Mouse (Mus musculus) gastrocnemius, adult 2 months (tissue): ENCODE measurements around the gene Map4. TPM values are rescaled to one million over a fixed set of nuclear protein-coding genes. Genes with fewer than 3 reads are reported as not detected.
A peak's percentile ranks its signal among the peaks of the same experiment; 100 is the strongest.

Experiments used
- DNase-seq: peaks from one replicate; pipeline ENCODE4 v3.0.0; 2022
- H3K27ac ChIP-seq: fragments of 200-600 bp; 2 replicates; pipeline ENCODE4 v1.8.1; 2022; ENCODE audit warnings: mild to moderate bottlenecking
- H3K4me3 ChIP-seq: fragments of 200-600 bp; 2 replicates; pipeline ENCODE4 v1.8.1; 2022; ENCODE audit warnings: mild to moderate bottlenecking, moderate library complexity
- CTCF ChIP-seq: fragments of 200-600 bp; IDR thresholded peaks from 2 replicates; pipeline ENCODE4 v1.8.1; 2022; ENCODE audit warnings: antibody characterized with exemption, mild to moderate bottlenecking, moderate library complexity
- intact Hi-C: fragments of 180-260 bp; cut with DNase I; formaldehyde crosslinking; loops from one replicate; pipeline ENCODE4 v1.15.1; 2025
- total RNA-seq, 2 experiments: library from RNA; stranded (reverse); gene quantifications; 2 replicates each; pipeline ENCODE4 v1.2.3; 2021

Map4 gene
- total RNA-seq, 2 experiments from 2014 or later = 484 to 501 TPM

DNA sequence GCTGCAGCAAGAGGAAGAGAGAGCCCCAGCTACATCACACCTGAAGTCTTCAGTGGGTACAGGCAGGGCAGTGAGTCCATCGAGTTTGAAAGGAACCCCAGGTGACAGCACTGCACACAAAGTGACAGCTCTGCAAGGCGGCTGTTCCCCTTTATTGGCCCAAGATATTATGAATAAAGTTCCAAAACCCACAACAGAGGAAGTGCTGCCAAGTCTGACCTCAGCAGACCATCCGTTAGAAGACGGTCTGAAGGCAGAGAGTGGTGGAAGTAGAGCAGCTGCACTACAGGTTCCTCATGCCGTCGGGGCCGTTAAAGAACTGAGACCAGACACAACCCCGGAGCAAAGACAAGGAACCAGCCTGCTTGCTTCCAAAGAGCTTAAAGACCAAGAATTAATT is 106.6 kb downstream of the Map4 start:
- no peak for TF ChIP-seq CTCF
- H3K4me3 ChIP-seq = no peak overlapping the region
- intact Hi-C loops = no loop called here
- no peak for DNase-seq
- peak overlapping the region; percentile 73 for H3K27ac ChIP-seq

DNA sequence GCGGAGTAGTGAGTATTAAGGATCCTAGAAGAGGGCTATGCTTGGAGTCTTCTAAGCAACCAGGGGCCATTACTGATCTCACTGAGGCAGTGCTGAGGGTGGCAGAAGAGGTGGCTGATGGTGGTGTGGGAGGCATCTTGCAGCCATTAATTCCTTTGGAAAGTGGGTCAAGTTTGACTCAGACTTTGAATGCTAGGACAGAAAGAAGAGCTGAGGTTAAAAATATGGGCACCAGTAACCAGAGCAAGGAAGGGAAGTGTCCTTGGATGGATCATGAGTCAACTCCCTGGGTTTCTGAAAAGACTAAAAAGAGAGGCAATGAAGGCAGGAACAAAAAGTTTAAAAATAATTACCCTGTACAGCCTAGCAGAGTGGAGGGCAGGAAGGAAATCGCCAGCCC is 107.2 kb downstream of the Map4 start:
- intact Hi-C loops = no loop called here

DNA sequence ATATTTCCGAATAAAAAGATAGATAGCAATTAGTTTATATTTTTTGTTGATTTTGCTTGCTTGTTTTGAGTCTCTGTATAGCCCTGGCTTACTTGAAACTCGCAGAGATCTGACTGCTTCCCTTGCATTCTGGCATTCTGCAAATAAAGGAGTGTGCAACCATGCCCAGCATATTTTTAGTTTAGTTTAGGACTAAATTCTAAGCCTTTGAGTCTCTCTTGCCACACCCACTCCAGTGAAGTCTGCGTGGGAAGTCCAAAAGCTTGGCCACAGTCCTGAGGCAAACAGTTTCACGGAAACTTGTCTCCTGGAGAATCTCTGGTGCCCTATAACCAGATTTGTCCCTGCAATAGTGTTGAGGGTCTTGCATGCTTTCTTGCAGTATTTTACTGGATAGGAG is 113.1 kb downstream of the Map4 start:
- intact Hi-C loops = no loop called here
- no peak for DNase-seq
- no peak for TF ChIP-seq CTCF
- H3K4me3 ChIP-seq = no peak overlapping the region
- no peak overlapping the region for H3K27ac ChIP-seq

More for the DNA sequence above, 107.2 kb downstream of the Map4 start:
- no peak for TF ChIP-seq CTCF
- DNase-seq = no peak
- H3K4me3 ChIP-seq = no peak overlapping the region; the same call in 1 of the 2 replicates
- peak overlapping the region; percentile 73 for H3K27ac ChIP-seq

- peak; percentile 39 for DNase-seq
- intact Hi-C loops = no loop called here
Measured at GRCm38 (mm10) chr9:110045763-110046377, 114.6 kb downstream of the Map4 start.

GRCm38 (mm10) chr9:110047260-110047659 is 116.0 kb downstream of the Map4 start:
- no peak for DNase-seq
- no peak for TF ChIP-seq CTCF
- no peak overlapping the region for H3K4me3 ChIP-seq
- no peak overlapping the region for H3K27ac ChIP-seq
- intact Hi-C loops = no loop called here

More at GRCm38 (mm10) chr9:110045763-110046377, 114.6 kb downstream of the Map4 start:
- TF ChIP-seq CTCF = no peak
- no peak overlapping the region for H3K4me3 ChIP-seq
- H3K27ac ChIP-seq = peak overlapping the region; percentile 59; the same call in 1 of the 2 replicates

GRCm38 (mm10) chr9:110047857-110048256 is 116.6 kb downstream of the Map4 start:
- Histone ChIP-seq H3K27ac (no peak overlapping the region), H3K4me3 (no peak overlapping the region)
- TF ChIP-seq CTCF = no peak
- intact Hi-C loops = no loop called here
- no peak for DNase-seq

GRCm38 (mm10) chr9:110051184-110051583 is 119.9 kb downstream of the Map4 start:
- TF ChIP-seq CTCF = no peak
- Histone ChIP-seq H3K27ac (peak overlapping the region; percentile 35; the same call in 1 of the 2 replicates), H3K4me3 (no peak overlapping the region)
- intact Hi-C loops = no loop called here
- DNase-seq = no peak

DNA sequence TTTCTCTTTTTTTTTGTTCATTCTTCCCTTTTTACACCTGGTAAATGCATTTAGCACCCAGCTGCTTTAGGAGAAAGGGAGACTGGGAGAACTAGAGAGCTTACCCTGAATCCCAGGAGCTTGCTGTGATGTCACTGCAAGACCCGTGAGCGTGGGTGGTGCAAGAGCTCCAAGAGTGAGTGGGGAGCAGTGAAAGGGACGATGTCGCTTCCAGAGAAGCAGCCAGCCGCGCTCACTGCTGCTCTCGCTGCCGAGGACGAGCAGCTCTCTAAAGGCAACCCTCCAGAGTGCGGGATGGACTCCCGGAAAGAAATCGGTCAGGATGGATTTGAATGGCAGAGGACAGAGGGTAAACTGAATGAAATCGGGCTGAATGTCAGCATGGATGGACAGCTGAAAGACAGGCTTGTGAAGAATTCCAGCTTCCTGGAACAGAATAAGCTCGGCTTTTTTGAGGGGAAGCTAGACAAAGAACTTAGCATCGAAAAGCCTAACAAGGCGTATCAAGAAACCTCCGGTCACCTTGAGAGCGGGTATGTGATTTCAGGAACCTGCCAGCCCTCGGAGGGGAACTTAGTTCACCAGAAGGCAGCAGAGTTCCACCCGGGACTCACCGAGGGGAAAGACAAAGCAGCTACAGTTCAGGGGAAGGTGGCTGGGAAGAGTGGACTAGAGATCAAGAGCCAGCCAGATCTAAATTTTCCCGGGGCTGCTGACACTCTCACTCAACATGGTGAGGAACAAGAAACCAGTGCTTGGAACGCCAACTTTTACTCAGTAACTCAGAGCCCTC is 120.8 kb downstream of the Map4 start:
- peak overlapping the region; percentile 89 for H3K27ac ChIP-seq
- intact Hi-C loops = no loop called here
- H3K4me3 ChIP-seq = peak overlapping the region; percentile 17
- no peak for TF ChIP-seq CTCF
- DNase-seq = no peak

GRCm38 (mm10) chr9:110052951-110053304 is 121.7 kb downstream of the Map4 start:
- DNase-seq = peak; percentile 57
- TF ChIP-seq CTCF = no peak
- intact Hi-C loops = no loop called here
- Histone ChIP-seq H3K27ac (peak overlapping the region; percentile 89), H3K4me3 (peak overlapping the region; percentile 17)

- H3K27ac ChIP-seq = peak overlapping the region; percentile 89
- no peak for TF ChIP-seq CTCF
- H3K4me3 ChIP-seq = peak overlapping the region; percentile 29
- intact Hi-C loops = no loop called here
- DNase-seq = peak; percentile 60
Measured at GRCm38 (mm10) chr9:110053305-110054079, 122.2 kb downstream of the Map4 start.

- intact Hi-C loops = no loop called here
- TF ChIP-seq CTCF = no peak
- DNase-seq = no peak
- H3K27ac ChIP-seq = peak overlapping the region; percentile 89
- H3K4me3 ChIP-seq = peak overlapping the region; percentile 29
Measured at GRCm38 (mm10) chr9:110054080-110054421, 122.8 kb downstream of the Map4 start.

- intact Hi-C loops = no loop called here
- Histone ChIP-seq H3K4me3 (no peak overlapping the region), H3K27ac (peak overlapping the region; percentile 89; the same call in 1 of the 2 replicates)
- no peak for TF ChIP-seq CTCF
- no peak for DNase-seq
Measured at GRCm38 (mm10) chr9:110054781-110055180, 123.5 kb downstream of the Map4 start.

DNA sequence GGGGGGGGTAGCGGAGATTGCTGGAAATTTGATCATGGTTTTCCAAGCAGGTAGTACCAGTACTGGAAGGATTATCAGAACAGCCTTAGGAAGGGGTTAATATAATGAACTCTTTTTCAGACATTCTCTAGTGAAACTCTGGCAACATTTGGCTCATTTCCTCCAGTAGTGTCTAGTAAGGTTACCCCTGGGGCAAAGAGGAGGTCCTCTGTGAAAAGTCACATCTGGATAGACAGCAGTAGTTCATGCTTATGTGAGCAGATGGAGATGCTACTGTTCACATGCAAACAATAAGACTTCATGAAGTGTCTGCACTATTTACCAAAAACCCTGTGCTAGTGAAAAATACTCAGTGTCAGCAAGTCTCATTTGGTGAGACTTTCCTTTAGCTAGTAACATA is 125.9 kb downstream of the Map4 start:
- TF ChIP-seq CTCF = no peak
- peak overlapping the region; percentile 2 for H3K27ac ChIP-seq
- no peak overlapping the region for H3K4me3 ChIP-seq
- intact Hi-C loops = no loop called here
- no peak for DNase-seq
